Mouse (Mus musculus) cerebellum, adult 9-11 months (tissue): ENCODE data around the gene Ap3b1.

ENCODE experiments used
- DNase-seq: peaks from one replicate; pipeline ENCODE4 v3.0.0; 2022

Gene Ap3b1

GRCm38 (mm10) chr13:94542061-94542460, 183.3 kb downstream of the Ap3b1 start:
- no peak for DNase-seq

GRCm38 (mm10) chr13:94544211-94544610, 185.5 kb downstream of the Ap3b1 start:
- DNase-seq, result no peak

- no peak for DNase-seq
Measured at GRCm38 (mm10) chr13:94545739-94546138, 187.0 kb downstream of the Ap3b1 start.

- DNase-seq, result no peak
Measured at GRCm38 (mm10) chr13:94546246-94546645, 187.5 kb downstream of the Ap3b1 start.

GRCm38 (mm10) chr13:94549580-94549979, 190.8 kb downstream of the Ap3b1 start:
- no peak for DNase-seq

GRCm38 (mm10) chr13:94550037-94550436, 191.3 kb downstream of the Ap3b1 start:
- DNase-seq, result no peak

GRCm38 (mm10) chr13:94560011-94560410, 201.3 kb downstream of the Ap3b1 start:
- DNase-seq, result peak; percentile 64

GRCm38 (mm10) chr13:94560878-94561277, 202.1 kb downstream of the Ap3b1 start:
- DNase-seq, result no peak

- no peak for DNase-seq
Measured at GRCm38 (mm10) chr13:94562652-94563339, 204.0 kb downstream of the Ap3b1 start.

- DNase-seq, result no peak
Measured at GRCm38 (mm10) chr13:94563836-94564235, 205.1 kb downstream of the Ap3b1 start.

GRCm38 (mm10) chr13:94564351-94564994, 205.7 kb downstream of the Ap3b1 start:
- no peak for DNase-seq

- no peak for DNase-seq
Measured at GRCm38 (mm10) chr13:94565176-94565575, 206.4 kb downstream of the Ap3b1 start.

- DNase-seq, result no peak
Measured at GRCm38 (mm10) chr13:94565616-94566015, 206.9 kb downstream of the Ap3b1 start.

- no peak for DNase-seq
Measured at GRCm38 (mm10) chr13:94567739-94568138, 209.0 kb downstream of the Ap3b1 start.

GRCm38 (mm10) chr13:94571001-94571400, 212.2 kb downstream of the Ap3b1 start:
- DNase-seq, result no peak

- no peak for DNase-seq
Measured at GRCm38 (mm10) chr13:94573356-94573755, 214.6 kb downstream of the Ap3b1 start.

- no peak for DNase-seq
Measured at GRCm38 (mm10) chr13:94573833-94574232, 215.1 kb downstream of the Ap3b1 start.

GRCm38 (mm10) chr13:94575607-94576398, 217.0 kb downstream of the Ap3b1 start:
- no peak for DNase-seq

- DNase-seq, result no peak
Measured at GRCm38 (mm10) chr13:94576399-94577176, 217.8 kb downstream of the Ap3b1 start.

- no peak for DNase-seq
Measured at GRCm38 (mm10) chr13:94577177-94577540, 218.4 kb downstream of the Ap3b1 start.

- DNase-seq, result no peak
Measured at GRCm38 (mm10) chr13:94595289-94595688, 236.5 kb downstream of the Ap3b1 start.

GRCm38 (mm10) chr13:94595701-94596361, 237.1 kb downstream of the Ap3b1 start:
- no peak for DNase-seq
